Mouse (Mus musculus) limb, embryonic 11.5 days (tissue): Measurements from ENCODE around the gene Atp8b4. TPM values are rescaled to one million over a fixed set of nuclear protein-coding genes. Genes with fewer than 3 reads are reported as not detected.

ENCODE experiments used
- ATAC-seq: fragments of 200-750 bp; cut with Nextera tagmentation; 2 replicates; pipeline ENCODE4 v1.8.0; 2017; ENCODE audit warnings: low read depth; ENCODE audit not compliant: insufficient number of reproducible peaks, low FRiP score, low TSS enrichment
- DNase-seq: peaks from one replicate; pipeline ENCODE4 v3.0.0-alpha.2; 2015; ENCODE audit warnings: low spot score
- H3K27ac ChIP-seq: fragments of 300-500 bp; sonication (generic); replicated peaks from 2 replicates; pipeline ENCODE4 v1.5.1; 2014; ENCODE audit warnings: low read depth, mild to moderate bottlenecking, low read length
- H3K27me3 ChIP-seq: fragments of 300-500 bp; sonication (generic); 2 replicates; pipeline ENCODE4 v1.6.1; 2014; ENCODE audit warnings: mild to moderate bottlenecking, low read length, mixed read lengths; ENCODE audit not compliant: control insufficient read depth, insufficient read depth
- H3K36me3 ChIP-seq: fragments of 300-500 bp; sonication (generic); 2 replicates; pipeline ENCODE4 v1.6.1; 2014; ENCODE audit warnings: mild to moderate bottlenecking, low read length, moderate library complexity, mixed read lengths; ENCODE audit not compliant: control insufficient read depth, insufficient read depth
- H3K4me1 ChIP-seq: fragments of 300-500 bp; sonication (generic); 2 replicates; pipeline ENCODE4 v1.6.1; 2014; ENCODE audit warnings: low read length, mixed read lengths; ENCODE audit not compliant: control insufficient read depth, insufficient read depth
- H3K4me2 ChIP-seq: fragments of 300-500 bp; sonication (generic); 2 replicates; pipeline ENCODE4 v1.6.1; 2014; ENCODE audit warnings: low read depth, mild to moderate bottlenecking, moderate library complexity; ENCODE audit not compliant: severe bottlenecking
- H3K4me3 ChIP-seq: fragments of 300-500 bp; sonication (generic); 2 replicates; pipeline ENCODE4 v1.5.1; 2014; ENCODE audit warnings: low read depth, low read length
- H3K9ac ChIP-seq: fragments of 300-500 bp; sonication (generic); 2 replicates; pipeline ENCODE4 v1.6.1; 2014; ENCODE audit warnings: mild to moderate bottlenecking, low read length
- H3K9me3 ChIP-seq: fragments of 300-500 bp; sonication (generic); 2 replicates; pipeline ENCODE4 v1.6.1; 2016; ENCODE audit warnings: low read length; ENCODE audit not compliant: control insufficient read depth
- WGBS: fragments of 180-500 bp; shearing (Covaris S2); extraction: QIAGEN DNeasy Blood & Tissue Kit; methylation state at CpG from one replicate; pipeline ENCODE4 v1.1.7; 2014; 5-methylcytosine and 5-hydroxymethylcytosine counted together
- polyA plus RNA-seq: library from polyadenylated mRNA; unstranded; fragments of >200 nt; fragmentation: Nextera tagmentation; extraction: Ambion mirVana; gene quantifications from 2 replicates; pipeline ENCODE4 v1.2.1, GENCODE M21; 2014

Atp8b4 gene
- polyA plus RNA-seq, 1 experiment from 2014 or later = 0.07 TPM

GRCm38 (mm10) chr2:126386056-126386455, 114.4 kb downstream of the Atp8b4 start:
- Histone ChIP-seq H3K27ac (no peak overlapping the region), H3K36me3 (no peaks in the 10 kb centered on the region), H3K27me3 (no peaks in the 10 kb centered on the region), H3K9ac (no peak overlapping the region), H3K9me3 (no peaks in the 10 kb centered on the region), H3K4me2 (no peak overlapping the region), H3K4me1 (no peaks in the 10 kb centered on the region), H3K4me3 (no peak overlapping the region)
- ATAC-seq = no peak
- no peak for DNase-seq

- H3K27me3 ChIP-seq = no peaks in the 10 kb centered on the region
- no peak overlapping the region for H3K27ac ChIP-seq
- no peaks in the 10 kb centered on the region for H3K4me1 ChIP-seq
- no peaks in the 10 kb centered on the region for H3K9me3 ChIP-seq
- no peak overlapping the region for H3K4me3 ChIP-seq
- H3K36me3 ChIP-seq = no peaks in the 10 kb centered on the region
- no peak overlapping the region for H3K9ac ChIP-seq
- 78% methylated on average over 5 of the region's 5 CpGs for WGBS
- ATAC-seq = no peak
- H3K4me2 ChIP-seq = no peak overlapping the region
- no peak for DNase-seq
Observed at GRCm38 (mm10) chr2:126380300-126380699, 120.2 kb downstream of the Atp8b4 start.

GRCm38 (mm10) chr2:126371634-126372033, 128.8 kb downstream of the Atp8b4 start:
- no peak overlapping the region for H3K4me2 ChIP-seq
- H3K4me1 ChIP-seq = no peaks in the 10 kb centered on the region
- no peak for DNase-seq
- no peaks in the 10 kb centered on the region for H3K27me3 ChIP-seq
- H3K4me3 ChIP-seq = no peak overlapping the region
- no peak overlapping the region for H3K27ac ChIP-seq
- no peaks in the 10 kb centered on the region for H3K36me3 ChIP-seq
- H3K9me3 ChIP-seq = no peaks in the 10 kb centered on the region
- WGBS = 89% methylated on average over 8 of the region's 8 CpGs
- no peak overlapping the region for H3K9ac ChIP-seq
- no peak for ATAC-seq

GRCm38 (mm10) chr2:126369815-126370214, 130.7 kb downstream of the Atp8b4 start:
- Histone ChIP-seq H3K27ac (no peak overlapping the region), H3K9ac (no peak overlapping the region), H3K4me1 (no peaks in the 10 kb centered on the region), H3K27me3 (no peaks in the 10 kb centered on the region), H3K9me3 (no peaks in the 10 kb centered on the region), H3K36me3 (no peaks in the 10 kb centered on the region), H3K4me2 (no peak overlapping the region), H3K4me3 (no peak overlapping the region)
- DNase-seq (no peak), ATAC-seq (no peak)
- 62% methylated on average over 4 of the region's 4 CpGs for WGBS

GRCm38 (mm10) chr2:126363745-126364725, 136.4 kb downstream of the Atp8b4 start:
- DNase-seq = no peak
- H3K27ac ChIP-seq = no peak overlapping the region
- 89% methylated on average over 14 of the region's 14 CpGs for WGBS
- H3K4me1 ChIP-seq = no peaks in the 10 kb centered on the region
- H3K36me3 ChIP-seq = no peaks in the 10 kb centered on the region
- no peak overlapping the region for H3K4me3 ChIP-seq
- H3K4me2 ChIP-seq = no peak overlapping the region
- no peak overlapping the region for H3K9ac ChIP-seq
- ATAC-seq = no peak
- no peaks in the 10 kb centered on the region for H3K27me3 ChIP-seq
- no peaks in the 10 kb centered on the region for H3K9me3 ChIP-seq

- no peak overlapping the region for H3K4me3 ChIP-seq
- H3K36me3 ChIP-seq = no peaks in the 10 kb centered on the region
- 52% methylated on average over 7 of the region's 7 CpGs for WGBS
- H3K4me1 ChIP-seq = no peaks in the 10 kb centered on the region
- H3K9ac ChIP-seq = no peak overlapping the region
- H3K27me3 ChIP-seq = no peaks in the 10 kb centered on the region
- DNase-seq = peak; percentile 88
- ATAC-seq = no peak
- H3K4me2 ChIP-seq = no peak overlapping the region
- no peaks in the 10 kb centered on the region for H3K9me3 ChIP-seq
- H3K27ac ChIP-seq = no peak overlapping the region
Observed at GRCm38 (mm10) chr2:126363050-126363744, 137.3 kb downstream of the Atp8b4 start.

GRCm38 (mm10) chr2:126361131-126361810, 139.2 kb downstream of the Atp8b4 start:
- Histone ChIP-seq H3K4me2 (no peak overlapping the region), H3K27ac (no peak overlapping the region)
- 83% methylated on average over 21 of the region's 21 CpGs for WGBS

GRCm38 (mm10) chr2:126360688-126361087, 139.8 kb downstream of the Atp8b4 start:
- Histone ChIP-seq H3K27ac (no peak overlapping the region), H3K36me3 (no peaks in the 10 kb centered on the region), H3K27me3 (no peaks in the 10 kb centered on the region), H3K4me3 (no peak overlapping the region), H3K9me3 (no peaks in the 10 kb centered on the region), H3K4me2 (no peak overlapping the region), H3K9ac (no peak overlapping the region), H3K4me1 (no peaks in the 10 kb centered on the region)
- no peak for DNase-seq
- 67% methylated on average over 6 of the region's 6 CpGs for WGBS
- ATAC-seq = no peak

More at GRCm38 (mm10) chr2:126361131-126361810, 139.2 kb downstream of the Atp8b4 start:
- H3K4me1 ChIP-seq = no peaks in the 10 kb centered on the region
- DNase-seq (no peak), ATAC-seq (no peak)
- H3K9me3 ChIP-seq = no peaks in the 10 kb centered on the region
- no peaks in the 10 kb centered on the region for H3K36me3 ChIP-seq
- H3K9ac ChIP-seq = no peak overlapping the region
- no peak overlapping the region for H3K4me3 ChIP-seq
- H3K27me3 ChIP-seq = no peaks in the 10 kb centered on the region
